Mouse (Mus musculus) right cerebral cortex, postnatal 25 days (tissue): ENCODE measurements around the gene Ppm1h.

Source experiments
- DNase-seq: peaks from one replicate; pipeline ENCODE4 v3.0.0; 2022

The Ppm1h gene

DNA sequence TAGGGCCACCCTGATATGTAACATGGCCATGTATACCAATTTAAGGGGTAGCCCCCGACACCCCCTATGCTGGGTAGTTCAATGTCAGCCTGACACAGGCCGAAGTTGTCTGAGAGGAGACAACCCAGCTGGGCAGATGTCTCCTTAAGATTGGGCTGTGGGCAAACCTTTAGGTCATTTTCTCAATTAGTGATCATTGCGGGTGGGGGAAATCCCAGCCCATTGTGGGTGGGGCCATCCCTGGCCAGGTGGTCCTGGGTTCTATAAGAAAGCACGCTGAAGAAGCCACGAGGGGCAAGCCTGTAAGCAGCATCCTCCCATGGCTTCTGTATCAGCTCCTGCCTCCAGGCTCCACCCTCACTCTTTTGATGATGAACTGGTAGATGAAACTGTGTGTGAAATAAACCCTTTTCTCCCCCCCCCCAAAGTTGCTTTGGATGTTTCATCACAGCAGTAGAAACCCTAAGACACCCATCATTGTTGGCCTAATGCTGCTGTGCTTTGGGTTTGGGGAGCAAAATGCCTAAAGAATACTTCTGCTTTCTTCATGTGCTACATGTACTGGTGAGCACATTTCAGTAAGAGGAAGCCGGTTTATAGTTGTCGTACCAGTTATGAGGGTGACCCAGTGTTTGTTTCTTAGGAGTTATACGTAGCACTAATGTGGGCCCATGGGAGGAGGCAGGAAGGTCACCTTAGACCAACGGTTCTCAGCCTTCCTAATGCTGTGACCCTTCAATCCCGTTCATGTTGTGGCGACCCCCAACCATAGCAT lies 68.8 kb downstream of the Ppm1h start:
- DNase-seq = no peak

DNA sequence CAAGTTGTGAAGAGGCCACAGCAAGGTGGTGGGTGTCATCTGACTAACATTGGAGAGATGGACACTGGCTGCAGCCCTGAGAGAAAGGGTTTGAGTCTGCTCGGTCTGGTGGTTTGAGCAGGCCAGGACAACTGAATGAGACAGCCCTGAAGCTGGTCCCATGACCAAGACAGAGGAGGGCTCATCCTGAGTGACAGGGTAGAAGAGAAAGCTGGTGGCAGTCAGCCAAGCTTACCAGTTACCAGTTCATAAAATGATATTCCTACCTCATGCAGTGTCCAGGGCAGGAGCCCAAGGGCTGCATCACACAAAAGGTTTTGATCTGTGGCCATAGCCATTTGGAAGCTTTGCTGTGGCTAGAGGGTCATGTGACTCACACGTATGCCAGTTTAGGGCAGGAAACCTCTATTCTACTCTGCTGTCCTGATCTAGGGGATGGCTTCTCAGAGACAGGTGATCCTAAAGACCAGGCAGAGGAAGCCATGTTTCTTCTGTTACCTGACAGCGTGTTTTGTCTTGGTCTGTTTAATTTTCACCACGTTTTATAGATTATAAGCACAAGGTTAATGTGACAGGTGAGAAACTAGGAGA lies 69.9 kb downstream of the Ppm1h start:
- no peak for DNase-seq

DNA sequence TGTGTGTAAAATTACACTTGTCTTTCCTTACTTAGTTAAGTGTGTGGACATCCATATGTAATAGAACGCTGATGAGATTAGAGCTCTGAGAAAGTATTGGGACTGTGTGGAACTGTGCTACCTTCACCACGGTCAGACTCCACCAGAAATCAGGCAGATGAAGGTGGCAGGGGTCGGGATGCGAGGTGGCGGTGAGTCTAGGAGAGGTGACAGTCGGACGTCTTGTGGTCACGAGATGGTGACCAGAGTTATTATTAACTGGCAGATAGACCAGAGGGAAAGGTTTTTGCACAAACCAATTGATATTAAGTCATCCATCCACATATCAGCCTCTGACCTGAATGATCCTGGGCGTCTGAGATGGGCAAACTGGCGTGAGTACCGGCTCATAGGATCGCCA lies 70.5 kb downstream of the Ppm1h start:
- DNase-seq = no peak

DNA sequence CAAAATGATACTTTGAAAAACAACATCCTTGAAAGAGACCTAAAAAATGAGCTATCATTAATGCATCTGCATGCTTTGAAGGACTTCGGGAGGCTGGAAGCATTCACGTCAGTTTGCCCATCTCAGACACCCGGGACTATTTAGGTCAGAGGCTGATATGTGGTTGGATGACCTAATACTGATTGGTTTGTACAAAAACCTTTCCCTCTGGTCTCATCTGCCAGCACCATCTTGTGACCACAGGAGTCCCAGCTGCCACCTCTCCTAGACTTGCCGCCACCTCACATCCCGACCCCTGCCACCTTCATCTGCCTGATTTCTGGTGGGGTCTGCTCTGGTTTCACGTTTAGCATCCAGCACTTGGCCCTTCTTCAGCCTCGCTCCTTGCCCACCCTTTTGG lies 71.3 kb downstream of the Ppm1h start:
- no peak for DNase-seq

DNA sequence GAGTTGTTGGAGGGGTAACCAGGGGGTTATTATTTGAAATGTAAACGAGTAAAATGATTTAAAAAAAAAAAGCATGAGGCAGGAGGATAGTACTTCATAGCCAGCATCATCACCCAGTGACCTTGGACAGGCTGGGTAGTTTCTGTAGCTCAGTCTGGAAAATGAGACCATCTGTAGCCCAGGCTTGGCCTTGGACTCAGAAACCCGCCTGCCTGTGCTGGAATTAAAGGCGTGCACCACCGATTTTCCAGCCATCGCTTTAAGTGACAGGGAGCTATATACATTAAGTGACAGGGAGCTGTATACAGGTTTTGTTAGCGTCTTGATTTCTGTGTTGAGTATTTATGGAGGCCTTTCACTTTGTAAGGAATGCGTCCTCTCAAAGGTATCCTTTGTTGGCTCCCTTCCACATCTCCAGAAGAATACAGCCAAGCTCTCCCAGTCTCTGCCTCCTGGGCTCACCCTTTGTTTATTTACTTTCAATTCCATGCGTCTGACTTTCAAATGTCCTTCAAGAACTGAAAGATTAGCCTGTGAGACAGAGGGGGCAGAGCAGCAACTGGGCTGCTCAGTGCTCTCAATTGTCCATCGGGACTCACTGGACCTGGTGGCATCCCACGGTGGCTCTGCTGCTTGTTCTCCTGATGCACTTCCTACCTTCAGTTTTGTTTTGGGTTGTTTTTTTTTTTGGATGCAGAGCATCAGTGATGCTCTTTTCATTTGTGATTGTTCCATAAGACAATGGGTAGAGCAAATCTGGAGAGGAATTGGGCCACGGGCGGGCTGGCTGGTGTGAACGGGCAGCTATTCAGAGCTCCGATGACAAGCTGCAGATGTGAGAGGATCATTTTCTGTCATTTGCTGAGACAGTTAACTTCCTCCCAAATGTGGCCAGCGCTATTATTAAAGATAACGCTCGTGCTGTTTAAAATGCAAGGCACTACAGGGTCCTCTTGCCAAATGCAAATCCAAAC lies 74.7 kb downstream of the Ppm1h start:
- no peak for DNase-seq

DNA sequence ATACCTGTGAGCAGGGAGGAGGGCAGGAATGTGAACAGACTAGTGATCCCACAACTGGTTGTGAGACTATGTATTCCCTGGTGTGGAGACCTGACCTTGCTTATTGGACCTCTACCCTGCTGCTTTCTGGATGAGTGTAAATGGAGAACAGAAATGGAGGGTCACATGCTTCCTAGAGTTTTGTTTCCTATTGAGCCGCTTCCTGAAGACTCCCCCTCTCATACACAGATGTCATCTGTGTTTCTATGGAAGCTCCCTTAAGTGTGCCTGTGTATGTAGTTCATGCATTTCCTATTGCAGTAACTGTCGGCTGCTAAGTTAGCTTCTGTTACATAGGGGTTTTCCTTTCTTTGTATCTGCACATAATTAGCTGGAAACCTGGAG lies 75.4 kb downstream of the Ppm1h start:
- DNase-seq = no peak

DNA sequence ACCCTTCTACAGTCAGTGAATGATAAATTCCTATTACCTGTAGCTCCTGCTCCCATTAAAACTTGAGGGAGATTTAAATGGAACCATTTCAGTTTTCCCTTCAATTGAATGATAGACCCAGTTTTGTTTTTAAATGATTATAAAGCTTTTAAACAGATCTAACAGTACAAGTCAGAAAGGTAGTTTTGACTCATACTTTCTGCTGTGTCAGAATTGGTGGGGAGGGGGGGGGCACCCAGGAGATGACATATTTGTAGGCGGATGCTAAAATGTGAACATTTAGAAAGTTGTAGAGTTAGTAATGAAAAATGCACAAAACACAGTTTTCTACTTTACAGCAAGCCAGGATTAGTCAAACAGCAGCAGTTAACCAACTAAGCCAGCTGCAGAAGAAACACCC lies 76.4 kb downstream of the Ppm1h start:
- no peak for DNase-seq

DNA sequence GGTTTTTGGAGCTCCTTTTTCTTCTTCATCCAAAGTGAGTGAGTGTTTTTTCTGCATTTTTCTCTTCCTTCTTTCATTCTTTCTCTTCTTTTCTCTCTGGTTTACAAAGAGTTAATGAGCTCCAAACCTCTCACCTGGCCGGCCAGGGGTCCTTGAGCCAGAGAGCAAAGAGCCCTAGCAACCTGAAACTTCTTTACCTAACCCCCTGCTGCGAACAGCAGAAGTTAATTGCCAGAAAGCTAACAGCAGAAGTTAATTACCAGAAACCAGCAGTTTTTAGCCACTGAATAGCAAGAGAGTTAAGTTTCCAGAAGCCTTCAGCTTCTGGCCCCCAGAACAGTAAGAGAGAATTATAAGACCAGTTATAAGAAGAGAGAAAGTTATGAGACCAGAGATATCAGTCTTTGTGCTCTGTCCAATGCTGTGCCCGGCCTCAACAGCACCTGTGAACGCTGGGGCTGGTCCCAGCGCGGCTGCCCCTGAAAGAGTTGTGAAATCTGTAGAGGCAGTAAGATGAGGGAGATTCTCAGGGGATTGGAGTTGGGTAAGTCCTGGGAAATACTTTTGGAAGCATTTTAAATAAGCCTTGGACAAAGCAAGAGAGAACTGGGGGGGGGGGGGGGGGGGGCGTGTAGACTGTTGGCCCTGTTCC lies 78.4 kb downstream of the Ppm1h start:
- no peak for DNase-seq

DNA sequence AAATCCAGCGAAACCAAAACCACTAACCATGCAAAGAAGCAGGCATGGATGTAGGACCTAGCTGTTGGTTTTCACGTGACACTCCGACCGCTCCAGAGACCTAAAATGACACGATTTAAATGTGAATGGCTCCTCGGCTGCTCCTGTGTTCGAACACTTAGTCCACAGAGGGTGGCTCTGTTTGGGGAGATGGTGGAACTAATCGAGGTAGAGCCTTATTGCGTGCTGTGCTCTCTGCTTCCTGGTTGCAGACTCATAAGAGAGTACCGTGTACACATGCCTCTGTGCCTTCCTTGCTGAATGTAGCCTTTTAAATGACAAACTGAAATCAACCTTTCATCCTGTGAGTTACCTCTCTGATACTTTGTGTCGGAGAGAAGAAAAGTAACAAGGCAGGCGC lies 79.2 kb downstream of the Ppm1h start:
- DNase-seq = no peak

DNA sequence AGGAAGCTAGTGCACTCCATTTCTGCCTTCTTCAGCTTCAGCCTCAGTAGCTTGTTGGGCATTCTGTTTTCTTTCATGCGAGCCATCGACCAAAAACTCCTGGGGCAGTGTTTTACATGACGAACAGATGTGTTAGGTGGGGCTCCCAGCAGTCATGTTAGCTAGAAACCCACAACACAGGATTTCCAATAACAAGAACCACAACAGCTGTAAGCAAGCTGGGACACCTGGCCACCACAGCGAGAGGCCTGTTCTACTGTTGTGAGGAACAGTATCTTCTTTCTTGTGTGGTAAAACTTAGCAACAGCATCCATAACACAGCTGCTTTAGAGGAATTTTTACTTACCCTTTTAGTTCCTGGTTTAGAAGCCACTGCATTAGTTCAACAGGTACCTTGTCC lies 79.8 kb downstream of the Ppm1h start:
- no peak for DNase-seq

DNA sequence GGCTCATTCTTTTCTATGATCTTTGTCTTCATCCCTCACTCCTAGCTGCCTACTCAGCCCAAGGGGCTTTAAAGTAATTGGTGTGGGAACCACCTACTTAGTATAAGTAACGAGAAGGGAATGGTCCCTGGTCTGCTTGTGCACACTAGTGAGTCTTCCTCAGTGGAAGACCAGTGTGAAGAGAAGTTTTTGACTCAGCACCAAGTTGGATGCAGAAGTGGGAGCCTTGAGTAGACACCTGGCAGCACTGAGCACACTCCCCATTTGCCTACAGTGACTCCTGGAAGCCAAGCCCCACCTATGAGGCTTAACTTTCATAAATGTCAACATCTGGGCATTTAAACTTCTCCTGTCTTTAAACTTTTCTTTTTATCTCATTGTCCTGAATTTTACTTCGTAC lies 81.2 kb downstream of the Ppm1h start:
- DNase-seq = no peak

DNA sequence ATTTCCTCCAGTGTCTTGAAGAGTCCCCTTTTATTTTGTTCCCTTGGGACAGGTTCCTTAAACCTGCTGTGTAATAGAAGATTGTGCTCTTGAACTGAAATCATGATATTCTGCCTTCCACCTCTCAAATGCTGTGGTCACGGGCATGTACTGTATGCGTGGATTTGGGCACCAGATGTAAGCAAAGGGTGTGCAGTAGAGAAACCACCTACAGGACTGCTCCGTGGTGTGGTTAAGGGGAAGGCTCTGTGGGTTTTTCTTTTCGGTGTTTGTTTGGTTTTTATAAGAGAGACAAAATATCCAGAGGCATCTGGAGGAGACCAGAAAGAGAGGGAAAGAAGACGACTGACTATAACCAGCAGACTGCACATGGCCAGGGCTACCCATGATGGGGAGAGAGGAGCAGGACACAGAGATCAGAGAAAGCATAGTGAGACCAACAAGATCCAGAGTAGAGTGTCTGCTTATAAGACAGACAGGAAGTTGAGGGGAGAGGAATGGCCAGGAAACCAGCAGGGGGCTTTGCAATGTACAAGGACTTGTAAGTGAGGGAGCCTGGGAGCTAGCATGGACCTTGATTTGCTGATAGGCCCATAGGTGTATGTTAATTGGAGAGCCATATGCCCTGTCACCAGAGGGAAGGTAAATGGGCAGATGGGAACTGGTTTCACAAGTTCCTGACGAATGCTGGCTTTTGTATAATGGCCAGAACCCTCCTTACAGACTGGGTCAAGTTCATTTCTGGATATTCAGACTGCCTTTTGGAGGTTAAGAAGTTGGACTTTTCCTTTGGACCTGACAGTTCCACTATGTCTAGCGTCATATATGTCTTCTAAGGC lies 82.1 kb downstream of the Ppm1h start:
- DNase-seq = no peak

DNA sequence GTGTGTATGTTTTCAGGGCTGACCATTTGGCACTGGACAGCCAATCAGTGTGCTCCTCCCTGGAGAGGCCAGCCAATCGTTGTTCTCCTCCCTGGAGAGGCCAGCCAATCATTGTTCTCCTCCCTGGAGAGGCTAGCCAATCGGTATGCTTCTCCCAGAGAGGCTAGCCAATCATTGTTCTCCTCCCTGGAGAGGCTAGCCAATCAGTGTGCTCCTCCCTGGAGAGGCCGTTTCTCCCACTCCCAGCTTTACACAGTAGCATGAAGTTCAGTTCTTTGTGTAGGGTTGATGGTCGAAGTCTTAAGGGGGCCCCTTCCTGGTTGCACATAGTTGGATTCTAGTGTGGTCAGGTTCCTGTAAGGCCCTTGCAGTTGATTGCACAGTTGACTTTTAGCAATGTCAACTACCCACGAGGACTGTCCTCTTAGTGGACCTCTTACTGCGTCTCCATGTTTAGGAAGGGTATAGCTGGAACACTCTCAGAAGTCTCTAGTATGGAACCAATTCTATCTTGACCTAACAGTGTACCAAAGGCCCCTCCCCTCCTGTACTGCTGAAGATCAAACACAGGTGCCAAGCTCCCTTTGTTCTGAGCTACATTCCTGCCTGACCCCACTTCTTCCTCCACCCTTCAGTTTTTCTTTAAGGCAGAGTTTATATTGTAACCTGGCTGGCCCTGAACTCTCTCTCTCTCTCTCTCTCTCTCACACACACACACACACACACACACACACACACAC lies 84.4 kb downstream of the Ppm1h start:
- DNase-seq = no peak

DNA sequence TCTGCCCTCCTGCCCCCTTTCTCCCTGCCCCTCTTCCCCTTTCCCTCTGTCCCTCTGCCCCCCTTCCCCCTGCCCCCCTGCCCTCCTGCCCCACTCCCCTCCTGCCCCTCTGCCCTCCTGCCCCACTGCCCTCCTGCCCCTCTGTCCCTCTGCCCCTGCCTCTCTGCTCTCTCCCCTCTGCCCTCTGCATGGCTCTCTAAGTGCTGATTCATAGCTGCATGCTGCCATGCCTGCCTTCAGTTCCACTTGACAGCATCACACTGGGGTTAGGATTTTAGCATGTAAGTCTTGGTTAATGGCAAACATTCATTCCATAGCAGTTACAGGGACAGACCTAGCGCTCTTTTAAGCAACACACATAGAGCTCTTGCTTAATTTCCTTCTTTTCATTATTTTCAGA lies 85.0 kb downstream of the Ppm1h start:
- no peak for DNase-seq

DNA sequence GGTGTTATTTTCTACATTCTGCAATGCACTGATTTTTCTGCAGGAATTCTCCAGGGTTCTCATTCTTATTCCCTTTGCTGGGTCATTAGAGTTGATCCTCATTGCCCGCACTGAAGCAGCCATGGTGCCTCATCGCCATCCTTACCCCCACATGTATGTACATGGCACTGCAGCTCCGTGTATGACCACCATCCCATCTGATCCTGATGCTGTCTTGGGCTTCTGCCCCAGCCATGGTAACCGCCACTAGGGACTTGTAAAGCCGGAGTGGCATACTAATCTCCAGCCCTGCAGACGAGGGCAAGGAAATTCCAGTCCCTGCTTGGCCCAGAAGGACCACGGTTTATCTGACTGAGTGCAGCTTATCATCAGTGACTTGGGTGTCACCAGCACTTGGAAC lies 86.1 kb downstream of the Ppm1h start:
- DNase-seq = no peak

DNA sequence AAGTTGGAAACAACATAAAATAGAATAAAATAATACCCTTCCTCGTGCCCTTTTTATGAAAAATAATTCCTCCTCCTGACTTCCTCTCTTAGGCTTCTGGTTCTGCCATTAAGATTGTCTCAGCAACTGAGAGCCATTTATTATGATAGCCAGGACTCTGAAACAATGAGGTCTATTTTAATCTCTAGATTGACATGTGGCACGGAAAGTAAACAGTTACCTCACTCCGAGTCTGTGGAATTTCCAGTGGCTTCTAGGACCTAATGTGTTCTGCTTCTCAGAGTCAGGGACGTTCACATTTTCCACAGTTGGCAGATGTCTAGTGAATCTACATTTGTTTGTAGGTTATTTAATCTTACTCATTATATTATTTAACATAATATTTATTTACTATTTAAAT lies 87.0 kb downstream of the Ppm1h start:
- no peak for DNase-seq

DNA sequence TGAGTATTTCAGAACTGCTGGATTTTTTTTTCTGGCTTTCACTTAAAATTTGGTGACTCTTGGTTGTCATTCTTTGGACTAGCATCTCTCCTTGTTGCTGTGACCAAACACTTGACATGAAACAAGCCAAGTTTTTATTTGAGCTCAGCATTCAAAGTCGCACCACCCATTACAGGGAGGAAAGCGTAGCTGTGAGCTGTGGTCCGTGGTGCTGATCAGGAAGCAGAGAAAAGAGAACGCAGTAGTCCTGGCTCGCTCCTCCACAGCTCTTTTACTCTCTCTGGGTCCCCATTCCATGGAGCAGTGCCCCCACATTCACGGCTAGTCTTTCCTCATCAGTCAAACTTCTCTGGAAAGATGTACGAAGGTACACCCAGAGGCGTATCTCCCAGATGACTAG lies 87.4 kb downstream of the Ppm1h start:
- DNase-seq = no peak

DNA sequence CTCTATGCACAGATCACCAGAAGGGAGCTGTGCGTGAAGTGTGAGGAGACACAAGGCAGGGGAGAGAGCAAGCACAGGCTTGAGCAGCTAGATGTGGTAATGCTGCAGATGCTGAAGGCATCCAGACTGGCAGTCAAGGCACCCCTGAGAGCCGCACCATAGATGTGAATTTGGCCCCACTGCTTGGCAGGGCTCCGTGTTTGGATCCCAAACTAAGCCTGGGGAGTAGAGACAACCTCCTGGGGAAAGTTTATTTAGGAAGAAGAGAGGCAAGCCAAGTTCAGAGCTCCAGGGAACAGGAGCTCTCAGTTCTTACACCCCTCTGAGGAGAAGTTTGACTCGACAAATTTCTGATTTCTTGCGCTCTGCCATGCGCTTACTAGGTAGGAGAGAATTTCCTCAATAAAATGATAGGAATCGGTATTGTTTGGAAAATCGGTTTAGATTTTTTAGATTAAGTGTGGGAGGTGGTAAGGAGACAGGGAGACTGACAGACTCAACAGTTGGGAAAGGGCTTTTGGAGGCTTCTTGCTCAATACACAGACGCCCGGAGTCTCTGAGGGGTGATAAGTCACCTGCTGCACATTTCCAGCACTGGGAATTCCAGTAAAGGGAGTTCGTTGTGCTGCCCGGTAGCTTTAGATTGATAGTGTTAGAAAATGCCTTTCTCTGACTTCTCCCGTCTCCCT lies 89.8 kb downstream of the Ppm1h start:
- no peak for DNase-seq

DNA sequence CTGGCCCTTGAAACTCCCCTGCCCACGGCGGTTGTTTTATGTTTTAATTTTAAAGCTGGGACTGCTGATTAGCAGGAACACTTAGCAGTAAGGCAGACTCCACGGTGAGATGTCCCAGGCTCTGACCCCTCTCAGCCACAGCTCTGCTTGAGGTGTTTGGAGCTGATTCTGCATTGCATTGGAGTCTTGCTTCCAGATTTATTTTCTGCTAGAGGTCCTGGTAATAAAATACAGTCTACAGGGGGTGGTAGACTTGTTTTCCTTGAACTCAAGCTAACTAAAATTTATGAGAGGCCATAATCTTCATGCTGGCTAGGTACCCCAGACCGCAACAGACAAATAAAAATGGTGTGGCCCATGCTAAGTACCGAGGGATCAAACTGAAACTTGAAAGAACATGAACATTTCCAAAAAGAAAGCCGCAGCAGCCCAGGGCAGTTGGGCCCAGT lies 90.4 kb downstream of the Ppm1h start:
- DNase-seq = no peak

DNA sequence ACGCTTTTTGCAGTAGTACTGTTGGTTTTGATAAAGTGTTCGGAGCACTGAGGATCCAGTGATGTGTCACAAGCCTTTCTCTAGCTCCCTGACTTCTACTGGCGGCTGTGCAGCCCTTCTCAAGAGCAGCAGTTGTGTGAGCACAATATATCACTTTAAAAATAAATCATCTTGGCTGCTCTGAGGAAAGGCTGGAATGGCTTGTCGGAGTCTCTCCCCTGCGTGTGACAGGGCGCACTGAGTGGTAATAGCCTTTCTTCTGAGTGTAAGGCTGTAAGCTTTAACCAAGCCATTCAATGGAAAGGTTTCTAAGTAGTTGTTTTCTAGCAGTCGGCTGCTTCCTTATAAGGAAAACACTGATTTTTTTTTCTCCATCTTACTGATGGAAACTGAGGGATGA lies 91.8 kb downstream of the Ppm1h start:
- DNase-seq = no peak

DNA sequence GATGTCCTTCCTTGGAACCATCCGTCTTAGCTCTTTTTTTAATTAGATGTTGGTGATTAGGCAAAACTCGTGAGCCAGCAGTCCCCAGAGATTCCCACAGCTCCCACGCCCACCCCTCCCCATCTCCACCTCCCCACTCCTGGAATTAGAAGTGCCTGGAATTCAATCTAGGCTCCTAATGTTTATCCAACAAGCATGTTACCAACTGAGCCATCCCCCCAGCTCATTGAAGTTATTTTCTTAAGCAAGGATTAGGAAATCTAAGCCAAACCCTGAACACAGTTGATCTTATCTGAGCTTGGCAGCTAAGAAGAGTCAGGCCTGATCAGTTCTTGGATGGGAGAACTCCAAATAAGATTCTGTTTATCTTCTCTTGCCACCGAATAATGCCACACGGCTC lies 92.4 kb downstream of the Ppm1h start:
- DNase-seq = no peak
